Mouse (Mus musculus) intestine, embryonic 14.5 days (tissue): ENCODE results near the gene Gm47841. TPM values are rescaled to one million over a fixed set of nuclear protein-coding genes. Genes with fewer than 3 reads are reported as not detected.

Experiments
- ATAC-seq: fragments of 200-750 bp; cut with Nextera tagmentation; replicated peaks from 2 replicates; pipeline ENCODE4 v1.8.0; 2017; ENCODE audit warnings: low read depth, moderate number of reproducible peaks, moderate TSS enrichment, moderate library complexity; ENCODE audit not compliant: low FRiP score, low TSS enrichment
- DNase-seq: peaks from one replicate; pipeline ENCODE4 v3.0.0-alpha.2; 2018; ENCODE audit warnings: low spot score
- H3K27ac ChIP-seq: fragments of 300-500 bp; sonication (generic); 2 replicates; pipeline ENCODE4 v1.5.1; 2014; ENCODE audit warnings: low read depth, mild to moderate bottlenecking, control low read depth
- H3K27me3 ChIP-seq: fragments of 300-500 bp; sonication (generic); replicated peaks from 2 replicates; pipeline ENCODE4 v1.6.1; 2014; ENCODE audit warnings: low read length, control low read depth; ENCODE audit not compliant: control insufficient read depth, insufficient read depth
- H3K36me3 ChIP-seq: fragments of 300-500 bp; sonication (generic); 2 replicates; pipeline ENCODE4 v1.6.1; 2014; ENCODE audit warnings: low read length, control low read depth; ENCODE audit not compliant: control insufficient read depth, insufficient read depth
- H3K4me1 ChIP-seq: fragments of 300-500 bp; sonication (generic); replicated peaks from 2 replicates; pipeline ENCODE4 v1.6.1; 2014; ENCODE audit warnings: low read length, control low read depth, mixed read lengths; ENCODE audit not compliant: control insufficient read depth, insufficient read depth
- H3K4me2 ChIP-seq: fragments of 300-500 bp; sonication (generic); 2 replicates; pipeline ENCODE4 v1.6.1; 2014; ENCODE audit warnings: low read length
- H3K4me3 ChIP-seq: fragments of 300-500 bp; sonication (generic); 2 replicates; pipeline ENCODE4 v1.5.1; 2014; ENCODE audit warnings: low read depth, low read length, control low read depth, mixed read lengths
- H3K9ac ChIP-seq: fragments of 300-500 bp; sonication (generic); 2 replicates; pipeline ENCODE4 v1.6.1; 2014; ENCODE audit warnings: mild to moderate bottlenecking, low read length
- H3K9me3 ChIP-seq: fragments of 300-500 bp; sonication (generic); 2 replicates; pipeline ENCODE4 v1.6.1; 2016; ENCODE audit warnings: low read length, control low read depth; ENCODE audit not compliant: control insufficient read depth
- WGBS: fragments of 180-500 bp; shearing (Covaris S2); extraction: QIAGEN DNeasy Blood & Tissue Kit; methylation state at CpG from one replicate; pipeline ENCODE4 v1.1.7; 2014; 5-methylcytosine and 5-hydroxymethylcytosine counted together
- polyA plus RNA-seq: library from polyadenylated mRNA; unstranded; fragments of >200 nt; fragmentation: Nextera tagmentation; extraction: Ambion mirVana; gene quantifications from 2 replicates; pipeline ENCODE4 v1.2.1, GENCODE M21; 2014

Gene Gm47841
- polyA plus RNA-seq: not detected in 2 replicates

- DNase-seq (no peak), ATAC-seq (peak; percentile 7; the same call in 1 of the 2 replicates)
- Histone ChIP-seq H3K4me3 (peak within 1 kb of the TSS; percentile 46), H3K27me3 (peaks cover 66% of the 10 kb centered on the region), H3K36me3 (no peaks in the 10 kb centered on the region), H3K4me1 (no peaks in the 10 kb centered on the region), H3K9ac (peak within 1 kb of the TSS; percentile 46), H3K27ac (no peak within 1 kb of the TSS), H3K4me2 (peak within 1 kb of the TSS; percentile 100), H3K9me3 (no peaks in the 10 kb centered on the region)
- 3% methylated on average over 23 of the region's 23 CpGs for WGBS
Measured at GRCm38 (mm10) chr15:101047194-101047555, at the start of gene Gm47841. Gene Gm47841, minus strand, starts transcription at chr15:101047397.

GRCm38 (mm10) chr15:101095392-101095791 lies 48.2 kb upstream of the Gm47841 start:
- WGBS: 62% methylated on average over 3 of the region's 3 CpGs
- ATAC-seq (no peak), DNase-seq (no peak)
- no peak overlapping the region for H3K27ac ChIP-seq
- no peak overlapping the region for H3K9ac ChIP-seq
- H3K4me2 ChIP-seq: no peak overlapping the region
- no peaks in the 10 kb centered on the region for H3K36me3 ChIP-seq
- no peaks in the 10 kb centered on the region for H3K27me3 ChIP-seq
- no peaks in the 10 kb centered on the region for H3K9me3 ChIP-seq
- H3K4me1 ChIP-seq: peaks cover 14% of the 10 kb centered on the region
- no peak overlapping the region for H3K4me3 ChIP-seq

GRCm38 (mm10) chr15:101094979-101095378 lies 47.8 kb upstream of the Gm47841 start:
- ATAC-seq: no peak
- DNase-seq: no peak
- H3K4me3 ChIP-seq: no peak overlapping the region
- H3K4me1 ChIP-seq: peaks cover 14% of the 10 kb centered on the region
- H3K27me3 ChIP-seq: no peaks in the 10 kb centered on the region
- 42% methylated on average over 9 of the region's 9 CpGs for WGBS
- no peak overlapping the region for H3K27ac ChIP-seq
- H3K4me2 ChIP-seq: no peak overlapping the region
- H3K36me3 ChIP-seq: no peaks in the 10 kb centered on the region
- no peaks in the 10 kb centered on the region for H3K9me3 ChIP-seq
- H3K9ac ChIP-seq: no peak overlapping the region

- ATAC-seq: no peak
- Histone ChIP-seq H3K4me1 (peaks cover 14% of the 10 kb centered on the region), H3K9me3 (no peaks in the 10 kb centered on the region), H3K27me3 (no peaks in the 10 kb centered on the region), H3K4me3 (no peak overlapping the region), H3K9ac (no peak overlapping the region), H3K4me2 (no peak overlapping the region), H3K36me3 (no peaks in the 10 kb centered on the region), H3K27ac (no peak overlapping the region)
- DNase-seq: no peak
- 27% methylated on average over 6 of the region's 6 CpGs for WGBS
Measured at GRCm38 (mm10) chr15:101093988-101094387, 46.8 kb upstream of the Gm47841 start.

- ATAC-seq: peak; percentile 50; the same call in 1 of the 2 replicates
- no peak overlapping the region for H3K4me3 ChIP-seq
Measured at GRCm38 (mm10) chr15:101092829-101093648, 45.8 kb upstream of the Gm47841 start.

GRCm38 (mm10) chr15:101092121-101092828 lies 45.1 kb upstream of the Gm47841 start:
- Histone ChIP-seq H3K4me2 (peak overlapping the region; percentile 16; the same call in 1 of the 2 replicates), H3K27ac (peak overlapping the region; percentile 17; the same call in 1 of the 2 replicates), H3K4me1 (peaks cover 4% of the 10 kb centered on the region; the same call in 1 of the 2 replicates), H3K9me3 (no peaks in the 10 kb centered on the region), H3K36me3 (no peaks in the 10 kb centered on the region), H3K9ac (no peak overlapping the region), H3K4me3 (no peak overlapping the region), H3K27me3 (no peaks in the 10 kb centered on the region)
- WGBS: 40% methylated on average over 14 of the region's 14 CpGs
- DNase-seq (no peak), ATAC-seq (no peak)

More at GRCm38 (mm10) chr15:101092829-101093648, 45.8 kb upstream of the Gm47841 start:
- Histone ChIP-seq H3K4me2 (peak overlapping the region; percentile 16; the same call in 1 of the 2 replicates), H3K9ac (no peak overlapping the region), H3K36me3 (no peaks in the 10 kb centered on the region), H3K4me1 (peaks cover 7% of the 10 kb centered on the region), H3K27ac (peak overlapping the region; percentile 17; the same call in 1 of the 2 replicates), H3K9me3 (no peaks in the 10 kb centered on the region), H3K27me3 (no peaks in the 10 kb centered on the region)
- 28% methylated on average over 25 of the region's 25 CpGs for WGBS
- DNase-seq: no peak

- Histone ChIP-seq H3K9ac (no peak overlapping the region), H3K4me3 (no peak overlapping the region), H3K27ac (no peak overlapping the region), H3K4me1 (peaks cover 4% of the 10 kb centered on the region; the same call in 1 of the 2 replicates), H3K36me3 (no peaks in the 10 kb centered on the region), H3K9me3 (no peaks in the 10 kb centered on the region), H3K4me2 (no peak overlapping the region), H3K27me3 (no peaks in the 10 kb centered on the region)
- no peak for ATAC-seq
- DNase-seq: no peak
- 94% methylated on average over 8 of the region's 8 CpGs for WGBS
Measured at GRCm38 (mm10) chr15:101091551-101091950, 44.4 kb upstream of the Gm47841 start.

- Histone ChIP-seq H3K36me3 (no peaks in the 10 kb centered on the region), H3K9ac (no peak overlapping the region), H3K4me1 (peaks cover under 1% of the 10 kb centered on the region; the same call in 1 of the 2 replicates), H3K27ac (no peak overlapping the region), H3K4me3 (no peak overlapping the region), H3K4me2 (no peak overlapping the region), H3K9me3 (no peaks in the 10 kb centered on the region), H3K27me3 (no peaks in the 10 kb centered on the region)
- 75% methylated on average over 4 of the region's 4 CpGs for WGBS
- no peak for ATAC-seq
- DNase-seq: no peak
Measured at GRCm38 (mm10) chr15:101088291-101088690, 41.1 kb upstream of the Gm47841 start.
